ENCODE assay signal across 16 mouse cellular contexts in genomic region chr2:72546476-72546875, GRCm38 (mm10).
DNase-seq lines count a peak whose midpoint lies in the region; ATAC-seq and TF ChIP-seq lines count a peak whose summit lies in the region.
"Had no signal": no experiment of that assay in that cellular context is flagged by ENCODE, and none has a peak within 500 bp of the region (broad histone marks: within the 10 kb centered on the region; RNA-seq: fewer than 3 reads in every experiment).

No protein-coding gene starts in this region.

- H3K9me3 ChIP-seq in heart, embryonic 11.5 days (replicated peaks; ENCODE audit: control insufficient read depth, low read length) = no peaks in the 10 kb centered on the region
- H3K9me3 ChIP-seq in heart, embryonic 10.5 days = no peaks in the 10 kb centered on the region
- H3K9me3 ChIP-seq in limb, embryonic 14.5 days (ENCODE audit: control insufficient read depth, low read length) = no peaks in the 10 kb centered on the region
- no peaks in the 10 kb centered on the region for H3K9me3 ChIP-seq in limb, embryonic 10.5 days (replicated peaks)
- no peaks in the 10 kb centered on the region for H3K9me3 ChIP-seq in kidney, embryonic 15.5 days (replicated peaks)
- H3K9me3 ChIP-seq: embryonic facial prominence, embryonic 13.5 days; midbrain, embryonic 10.5 days had no signal

- no peak for TF ChIP-seq CTCF in cerebellum, adult 2 months (IDR thresholded peaks at IDR 0.05; ENCODE audit: borderline replicate concordance, insufficient read depth, low read depth, low read length)

- no peaks in the 10 kb centered on the region for H3K36me3 ChIP-seq in heart, embryonic 11.5 days (ENCODE audit: control insufficient read depth, insufficient read depth, low read length)
- no peaks in the 10 kb centered on the region for H3K36me3 ChIP-seq in heart, embryonic 10.5 days
- no peaks in the 10 kb centered on the region for H3K36me3 ChIP-seq in limb, embryonic 14.5 days (ENCODE audit: control insufficient read depth, insufficient read depth, low read length)
- H3K36me3 ChIP-seq in limb, embryonic 10.5 days = no peaks in the 10 kb centered on the region
- H3K36me3 ChIP-seq in kidney, embryonic 15.5 days = no peaks in the 10 kb centered on the region
- H3K36me3 ChIP-seq: embryonic facial prominence, embryonic 13.5 days; midbrain, embryonic 10.5 days had no signal

- 68% methylated on average over 5 of the region's 5 CpGs for WGBS in heart, embryonic 11.5 days (ENCODE audit: insufficient replicate concordance)
- WGBS in heart, embryonic 10.5 days = 76% methylated on average over 5 of the region's 5 CpGs
- WGBS in limb, embryonic 14.5 days = 61% methylated on average over 5 of the region's 5 CpGs
- 94% methylated on average over 5 of the region's 5 CpGs for WGBS in limb, embryonic 10.5 days
- WGBS in kidney, embryonic 15.5 days = 63% methylated on average over 5 of the region's 5 CpGs
- WGBS in cerebellum, adult 2 months = 89% methylated on average over 5 of the region's 5 CpGs

- H3K27me3 ChIP-seq in heart, embryonic 11.5 days (ENCODE audit: control insufficient read depth, insufficient read depth, low read length) = no peaks in the 10 kb centered on the region
- peaks cover 4% of the 10 kb centered on the region; the same call in 1 of the 2 replicates for H3K27me3 ChIP-seq in heart, embryonic 10.5 days (ENCODE audit: insufficient read depth, poor library complexity, severe bottlenecking)
- H3K27me3 ChIP-seq in limb, embryonic 14.5 days (ENCODE audit: control insufficient read depth, insufficient read depth, low read length) = no peaks in the 10 kb centered on the region
- H3K27me3 ChIP-seq in limb, embryonic 10.5 days (ENCODE audit: low read depth, poor library complexity, severe bottlenecking) = peaks cover 4% of the 10 kb centered on the region; the same call in 1 of the 2 replicates
- 0 out of 2 replicates have a peak, but pooled peaks cover 3% of the 10 kb centered on the region for H3K27me3 ChIP-seq in kidney, embryonic 15.5 days
- H3K27me3 ChIP-seq in cerebellum, adult 2 months (ENCODE audit: control insufficient read depth, insufficient read depth, low read length) = no peaks in the 10 kb centered on the region
- H3K27me3 ChIP-seq: embryonic facial prominence, embryonic 13.5 days had no signal

- no peak for TF ChIP-seq POLR2A in limb, embryonic 14.5 days (IDR thresholded peaks at IDR 0.05; ENCODE audit: borderline replicate concordance, extremely low read depth, insufficient read depth, insufficient read length)
- no peak for TF ChIP-seq POLR2A in cerebellum, adult 2 months (IDR thresholded peaks at IDR 0.05; ENCODE audit: borderline replicate concordance, insufficient read depth, low read length)

- peak overlapping the region; percentile 64; the same call in 1 of the 2 replicates for H3K27ac ChIP-seq in heart, embryonic 11.5 days (ENCODE audit: low read depth, low read length)
- no peak overlapping the region; the same call in 1 of the 2 replicates for H3K27ac ChIP-seq in heart, embryonic 10.5 days
- no peak overlapping the region for H3K27ac ChIP-seq in limb, embryonic 14.5 days (replicated peaks; ENCODE audit: low read depth, low read length)
- H3K27ac ChIP-seq in limb, embryonic 10.5 days = no peak overlapping the region
- peak overlapping the region; percentile 60 for H3K27ac ChIP-seq in kidney, embryonic 15.5 days
- H3K27ac ChIP-seq in cerebellum, adult 2 months (ENCODE audit: insufficient read depth, low read length) = no peak overlapping the region
- H3K27ac ChIP-seq: embryonic facial prominence, embryonic 13.5 days; hindbrain, postnatal 0 days; midbrain, embryonic 10.5 days had no signal

- DNase-seq in heart, embryonic 10.5 days (ENCODE audit: low spot score) = no peak
- DNase-seq in limb, embryonic 14.5 days (ENCODE audit: low spot score) = peak; percentile 65
- DNase-seq in limb, embryonic 10.5 days (ENCODE audit: low spot score) = no peak
- DNase-seq in lung, postnatal 10 days = peak; percentile 67
- DNase-seq in cerebellum, adult 2 months = no peak
- DNase-seq in right cerebral cortex, postnatal 25 days = no peak
- DNase-seq: adrenal gland, postnatal 14 days; cerebellum, adult 8-10 months; gastrocnemius, postnatal 10 days; right cerebral cortex, adult 18-20 months; thymus, adult 18-20 months had no signal

- H3K4me3 ChIP-seq in heart, embryonic 11.5 days (ENCODE audit: low read depth, low read length) = no peak overlapping the region
- no peak overlapping the region for H3K4me3 ChIP-seq in heart, embryonic 10.5 days
- no peak overlapping the region for H3K4me3 ChIP-seq in limb, embryonic 14.5 days (replicated peaks; ENCODE audit: low read length)
- H3K4me3 ChIP-seq in limb, embryonic 10.5 days = no peak overlapping the region
- H3K4me3 ChIP-seq in kidney, embryonic 15.5 days (replicated peaks) = no peak overlapping the region
- no peak overlapping the region for H3K4me3 ChIP-seq in cerebellum, adult 2 months (replicated peaks; ENCODE audit: insufficient read depth, low read depth, low read length)
- H3K4me3 ChIP-seq: embryonic facial prominence, embryonic 13.5 days; midbrain, embryonic 10.5 days had no signal

- peaks cover 11% of the 10 kb centered on the region for H3K4me1 ChIP-seq in heart, embryonic 11.5 days (ENCODE audit: control insufficient read depth, insufficient read depth, low read length)
- H3K4me1 ChIP-seq in heart, embryonic 10.5 days = peaks cover 10% of the 10 kb centered on the region; the same call in 1 of the 2 replicates
- peaks cover 7% of the 10 kb centered on the region; the same call in 1 of the 2 replicates for H3K4me1 ChIP-seq in limb, embryonic 14.5 days (ENCODE audit: control insufficient read depth, insufficient read depth, low read length)
- peaks cover 6% of the 10 kb centered on the region for H3K4me1 ChIP-seq in limb, embryonic 10.5 days
- no peaks in the 10 kb centered on the region for H3K4me1 ChIP-seq in kidney, embryonic 15.5 days
- no peaks in the 10 kb centered on the region for H3K4me1 ChIP-seq in cerebellum, adult 2 months (ENCODE audit: control insufficient read depth, insufficient read depth, low read length)
- H3K4me1 ChIP-seq: midbrain, embryonic 10.5 days had no signal

- H3K4me2 ChIP-seq in heart, embryonic 11.5 days = no peak overlapping the region; the same call in 1 of the 2 replicates
- H3K4me2 ChIP-seq in limb, embryonic 14.5 days (replicated peaks; ENCODE audit: low read depth, low read length, severe bottlenecking) = no peak overlapping the region
- no peak overlapping the region for H3K4me2 ChIP-seq in kidney, embryonic 15.5 days
- H3K4me2 ChIP-seq: embryonic facial prominence, embryonic 13.5 days had no signal

- ATAC-seq in heart, embryonic 11.5 days (replicated peaks; ENCODE audit: insufficient number of reproducible peaks, low FRiP score, low TSS enrichment) = no peak
- ATAC-seq in limb, embryonic 14.5 days (ENCODE audit: low FRiP score, low read depth) = no peak
- no peak for ATAC-seq in kidney, embryonic 15.5 days (replicated peaks; ENCODE audit: low FRiP score)
- ATAC-seq: hindbrain, postnatal 0 days had no signal

- no peak overlapping the region for H3K9ac ChIP-seq in heart, embryonic 11.5 days (ENCODE audit: low read depth, low read length)
- H3K9ac ChIP-seq in limb, embryonic 14.5 days (ENCODE audit: low read depth, low read length, severe bottlenecking) = no peak overlapping the region
- H3K9ac ChIP-seq in kidney, embryonic 15.5 days = no peak overlapping the region
- H3K9ac ChIP-seq: embryonic facial prominence, embryonic 13.5 days had no signal

Comparison
In these comparisons a context has a peak if more than half of its experiments do, and no peak if none do; other contexts are left out.
1. H3K27ac ChIP-seq: peak in heart, embryonic 11.5 days (single experiment) and kidney, embryonic 15.5 days (single experiment); none in heart, embryonic 10.5 days (single experiment), limb, embryonic 14.5 days (single experiment), limb, embryonic 10.5 days (single experiment) and cerebellum, adult 2 months (single experiment).
2. DNase-seq: peak in limb, embryonic 14.5 days (single experiment) and lung, postnatal 10 days (single experiment); none in heart, embryonic 10.5 days (single experiment), limb, embryonic 10.5 days (single experiment), cerebellum, adult 2 months (0 of 2) and right cerebral cortex, postnatal 25 days (single experiment).